Mouse (Mus musculus): Measurements from ENCODE around the gene Rasal1. TPM values are rescaled to one million over a fixed set of nuclear protein-coding genes. Genes with fewer than 3 reads are reported as not detected.

Rasal1 gene
- polyA plus RNA-seq, 1 experiment from 2014 or later: not detected

- no peak overlapping the region for H3K4me2 ChIP-seq
- peaks cover 3% of the 10 kb centered on the region; the same call in 1 of the 2 replicates for H3K4me1 ChIP-seq (ENCODE audit: insufficient read depth)
- no peak for ATAC-seq (ENCODE audit: insufficient read depth)
- H3K9ac ChIP-seq: no peak overlapping the region
- no peak overlapping the region for H3K27ac ChIP-seq (ENCODE audit: low read depth)
- no peak for DNase-seq
- H3K36me3 ChIP-seq (ENCODE audit: insufficient read depth): no peaks in the 10 kb centered on the region
- no peak overlapping the region for H3K4me3 ChIP-seq (ENCODE audit: low read depth, low read length)
- 55% methylated on average over 4 of the region's 4 CpGs for WGBS
- TF ChIP-seq CTCF (IDR thresholded peaks at IDR 0.05; ENCODE audit: low read depth): no peak
- H3K27me3 ChIP-seq (ENCODE audit: insufficient read depth, low read length): peaks cover 30% of the 10 kb centered on the region
- no peaks in the 10 kb centered on the region for H3K9me3 ChIP-seq (ENCODE audit: low read depth, low read length)
These were observed 1.3 kb upstream of the Rasal1 start for GRCm38 (mm10) chr5:120647361-120647760.

DNA sequence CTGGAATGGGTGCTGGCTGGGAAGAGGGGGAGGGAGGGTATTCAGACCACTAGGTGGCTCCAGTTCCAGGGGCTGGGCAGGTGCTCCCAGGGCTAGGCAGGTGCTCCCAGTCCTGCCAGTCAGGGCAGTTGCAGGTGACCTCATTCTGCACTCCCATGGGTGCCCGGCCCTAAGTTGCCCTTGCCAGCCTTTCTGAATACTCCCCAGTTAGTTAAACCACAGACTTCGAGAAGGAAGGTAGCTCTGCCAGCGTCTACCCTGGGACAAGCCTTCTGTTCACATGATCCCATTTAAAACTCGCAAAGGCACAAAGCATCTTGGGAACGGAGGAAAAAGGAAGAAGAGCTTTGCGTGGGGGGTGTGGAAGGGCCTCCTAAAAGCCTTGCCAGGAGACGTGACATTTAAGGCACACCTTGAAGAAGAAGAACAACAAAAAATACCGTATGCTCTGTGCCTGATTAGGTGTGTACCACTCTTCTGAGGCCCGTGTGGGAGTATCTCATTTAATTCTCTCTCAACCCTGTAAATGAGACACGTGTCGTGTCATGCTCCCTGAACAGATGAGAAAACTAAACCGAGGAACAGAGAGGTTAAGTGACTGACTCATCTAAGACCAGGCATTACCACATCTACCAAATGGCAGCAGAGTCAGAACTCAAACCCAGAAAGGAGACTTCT is 659 bp upstream of the Rasal1 start:
- 30% methylated on average over 12 of the region's 12 CpGs for WGBS
- TF ChIP-seq CTCF (IDR thresholded peaks at IDR 0.05; ENCODE audit: low read depth): 0 out of 2 replicates have a peak, but pooled peaks have one; percentile 4
- DNase-seq: no peak
- H3K27ac ChIP-seq (ENCODE audit: low read depth): no peak overlapping the region
- H3K9me3 ChIP-seq (ENCODE audit: low read depth, low read length): no peaks in the 10 kb centered on the region
- peak overlapping the region; percentile 57 for H3K4me2 ChIP-seq
- H3K9ac ChIP-seq: no peak overlapping the region
- peaks cover 30% of the 10 kb centered on the region for H3K27me3 ChIP-seq (ENCODE audit: insufficient read depth, low read length)
- peak overlapping the region; percentile 28; the same call in 1 of the 2 replicates for H3K4me3 ChIP-seq (ENCODE audit: low read depth, low read length)
- no peak for ATAC-seq (ENCODE audit: insufficient read depth)
- peaks cover 3% of the 10 kb centered on the region; the same call in 1 of the 2 replicates for H3K4me1 ChIP-seq (ENCODE audit: insufficient read depth)
- no peaks in the 10 kb centered on the region for H3K36me3 ChIP-seq (ENCODE audit: insufficient read depth)

- Histone ChIP-seq H3K4me2 (peak overlapping the region; percentile 57), H3K36me3 (ENCODE audit: insufficient read depth) (no peaks in the 10 kb centered on the region), H3K4me3 (ENCODE audit: low read depth, low read length) (peak overlapping the region; percentile 28), H3K9ac (peak overlapping the region; percentile 20; the same call in 1 of the 2 replicates), H3K27ac (ENCODE audit: low read depth) (no peak overlapping the region), H3K9me3 (ENCODE audit: low read depth, low read length) (no peaks in the 10 kb centered on the region), H3K4me1 (ENCODE audit: insufficient read depth) (peaks cover 3% of the 10 kb centered on the region; the same call in 1 of the 2 replicates), H3K27me3 (ENCODE audit: insufficient read depth, low read length) (peaks cover 30% of the 10 kb centered on the region)
- DNase-seq: peak; percentile 13
- peak; percentile 75 for ATAC-seq (ENCODE audit: insufficient read depth)
- peak; percentile 27 for TF ChIP-seq CTCF (IDR thresholded peaks at IDR 0.05; ENCODE audit: low read depth)
- WGBS: 4% methylated on average over 21 of the region's 21 CpGs
These were observed 842 bp downstream of the Rasal1 start for GRCm38 (mm10) chr5:120649374-120649933.

GRCm38 (mm10) chr5:120649938-120650337 is 1.3 kb downstream of the Rasal1 start:
- no peak for TF ChIP-seq CTCF (IDR thresholded peaks at IDR 0.05; ENCODE audit: low read depth)
- WGBS: 17% methylated on average over 13 of the region's 13 CpGs
- no peaks in the 10 kb centered on the region for H3K36me3 ChIP-seq (ENCODE audit: insufficient read depth)
- DNase-seq: no peak
- H3K4me2 ChIP-seq: no peak overlapping the region
- H3K27me3 ChIP-seq (ENCODE audit: insufficient read depth, low read length): peaks cover 30% of the 10 kb centered on the region
- no peak overlapping the region for H3K9ac ChIP-seq
- ATAC-seq (ENCODE audit: insufficient read depth): no peak
- no peak overlapping the region for H3K4me3 ChIP-seq (ENCODE audit: low read depth, low read length)
- H3K4me1 ChIP-seq (ENCODE audit: insufficient read depth): peaks cover 3% of the 10 kb centered on the region; the same call in 1 of the 2 replicates
- H3K27ac ChIP-seq (ENCODE audit: low read depth): no peak overlapping the region
- no peaks in the 10 kb centered on the region for H3K9me3 ChIP-seq (ENCODE audit: low read depth, low read length)

DNA sequence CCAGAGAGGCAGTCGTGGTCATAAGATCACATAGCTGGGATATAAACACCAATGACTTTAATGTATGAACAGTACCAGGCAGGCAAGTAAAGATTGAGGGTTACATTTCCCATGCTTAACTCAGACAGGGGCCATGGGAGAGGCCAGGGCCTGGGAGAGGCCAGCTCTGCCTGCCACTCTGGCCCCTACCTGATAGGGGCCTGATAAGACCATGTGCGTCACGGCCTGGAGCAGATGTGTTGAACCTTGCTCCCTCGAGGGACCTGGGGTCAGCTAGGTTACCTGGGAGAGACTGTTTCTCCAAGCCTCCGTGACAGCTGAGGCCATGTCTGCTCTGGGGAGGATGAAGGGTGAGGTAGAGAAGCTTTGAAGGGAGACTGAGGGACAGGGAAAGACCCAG is 2.6 kb downstream of the Rasal1 start:
- Histone ChIP-seq H3K27ac (ENCODE audit: low read depth) (no peak overlapping the region), H3K4me3 (ENCODE audit: low read depth, low read length) (no peak overlapping the region), H3K36me3 (ENCODE audit: insufficient read depth) (no peaks in the 10 kb centered on the region), H3K4me1 (ENCODE audit: insufficient read depth) (peaks cover 3% of the 10 kb centered on the region; the same call in 1 of the 2 replicates), H3K27me3 (ENCODE audit: insufficient read depth, low read length) (peaks cover 30% of the 10 kb centered on the region), H3K9me3 (ENCODE audit: low read depth, low read length) (no peaks in the 10 kb centered on the region), H3K9ac (no peak overlapping the region), H3K4me2 (no peak overlapping the region)
- 23% methylated on average over 5 of the region's 5 CpGs for WGBS
- TF ChIP-seq CTCF (IDR thresholded peaks at IDR 0.05; ENCODE audit: low read depth): no peak
- ATAC-seq (ENCODE audit: insufficient read depth) (no peak), DNase-seq (no peak)

GRCm38 (mm10) chr5:120652915-120653701 is 4.5 kb downstream of the Rasal1 start:
- H3K36me3 ChIP-seq (ENCODE audit: insufficient read depth): no peaks in the 10 kb centered on the region
- ATAC-seq (ENCODE audit: insufficient read depth) (no peak), DNase-seq (no peak)
- no peak overlapping the region for H3K4me3 ChIP-seq (ENCODE audit: low read depth, low read length)
- no peaks in the 10 kb centered on the region for H3K9me3 ChIP-seq (ENCODE audit: low read depth, low read length)
- no peak overlapping the region for H3K4me2 ChIP-seq
- WGBS: 78% methylated on average over 27 of the region's 28 CpGs
- peaks cover 3% of the 10 kb centered on the region; the same call in 1 of the 2 replicates for H3K4me1 ChIP-seq (ENCODE audit: insufficient read depth)
- peaks cover 24% of the 10 kb centered on the region for H3K27me3 ChIP-seq (ENCODE audit: insufficient read depth, low read length)
- H3K9ac ChIP-seq: no peak overlapping the region
- no peak overlapping the region for H3K27ac ChIP-seq (ENCODE audit: low read depth)
- TF ChIP-seq CTCF (IDR thresholded peaks at IDR 0.05; ENCODE audit: low read depth): no peak

GRCm38 (mm10) chr5:120653873-120654272 is 5.3 kb downstream of the Rasal1 start:
- no peak for DNase-seq
- Histone ChIP-seq H3K27me3 (ENCODE audit: insufficient read depth, low read length) (peaks cover 17% of the 10 kb centered on the region), H3K9ac (no peak overlapping the region), H3K4me1 (ENCODE audit: insufficient read depth) (no peaks in the 10 kb centered on the region), H3K27ac (ENCODE audit: low read depth) (no peak overlapping the region), H3K36me3 (ENCODE audit: insufficient read depth) (no peaks in the 10 kb centered on the region), H3K4me3 (ENCODE audit: low read depth, low read length) (no peak overlapping the region), H3K9me3 (ENCODE audit: low read depth, low read length) (no peaks in the 10 kb centered on the region), H3K4me2 (no peak overlapping the region)
- 90% methylated on average over 2 of the region's 2 CpGs for WGBS
- TF ChIP-seq CTCF (IDR thresholded peaks at IDR 0.05; ENCODE audit: low read depth): no peak
- no peak for ATAC-seq (ENCODE audit: insufficient read depth)
